Mouse (Mus musculus): ENCODE data around the gene Flii. TPM values are rescaled to one million over a fixed set of nuclear protein-coding genes. Genes with fewer than 3 reads are reported as not detected.

Gene Flii
- total and polyA plus RNA-seq, 3 experiments: 49.5 to 112 (median 88.6) TPM

DNA sequence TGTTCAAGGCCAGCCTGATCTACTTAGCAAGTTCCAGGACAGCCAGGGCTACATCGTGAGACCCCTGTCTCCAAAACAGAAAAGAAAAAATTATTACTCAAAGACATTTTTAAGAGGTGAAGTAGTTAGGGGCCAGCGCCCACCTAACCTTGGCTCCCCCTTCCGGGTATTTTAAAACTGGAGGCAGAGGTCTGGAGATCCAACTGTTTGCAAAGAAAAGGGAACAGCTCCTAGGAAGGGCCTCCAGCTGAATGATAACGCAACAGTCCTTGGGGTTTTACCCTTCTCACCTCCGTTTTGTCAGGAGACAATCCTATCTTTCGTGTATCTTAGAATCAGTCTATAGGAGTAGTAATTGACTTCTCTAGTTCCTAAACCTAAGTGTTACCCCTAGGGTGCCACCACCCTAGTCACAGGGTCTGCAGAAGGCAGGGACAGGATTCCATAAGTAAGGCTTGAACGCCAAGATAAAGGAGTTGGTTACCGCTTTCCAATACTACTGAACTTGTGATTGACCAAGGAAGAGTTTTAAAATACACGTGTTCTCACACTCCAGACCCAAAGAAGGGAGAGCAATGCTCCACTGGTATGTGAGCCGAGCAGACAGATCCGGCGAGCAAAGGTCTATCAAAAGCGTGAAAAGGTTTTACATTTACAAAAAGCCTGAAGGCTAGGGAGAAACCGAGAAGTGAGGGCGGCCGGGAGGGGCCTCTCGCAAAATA lies 49.2 kb upstream of the Flii start:
- H3K27ac ChIP-seq (ENCODE audit: insufficient read depth, low read depth): peak overlapping the region; percentile 90
- dilution Hi-C loops (cut with MboI; ENCODE audit: extremely low pct_ligation_motif_present, extremely low pct_unique_long_range_greater_than_20kb, low sequenced_read_pairs) (no loop called here), in situ Hi-C loops (cut with MboI; ENCODE audit: low pct_ligation_motif_present, low pct_unique_long_range_greater_than_20kb, low sequenced_read_pairs) (loop anchor here (5.0 kb wide), 2 partner anchors 36 to 96 kb away; partner anchors contain the start of gene Shmt1)
- H3K36me3 ChIP-seq (replicated peaks in 1 of 2; ENCODE audit: control insufficient read depth in 1 of 2, insufficient read depth in 1 of 2, low read length in 1 of 2): peaks cover 20 to 30% of the 10 kb centered on the region in 2 experiments
- no peak for DNase-seq (ENCODE audit: extremely low read depth)
- peak overlapping the region; percentile 78 to 98 (median 79) for H3K4me3 ChIP-seq (replicated peaks in 1 of 3; ENCODE audit: low read depth in 2 of 3, low read length in 2 of 3, poor library complexity in 1 of 3)
- no peaks in the 10 kb centered on the region for H3K9me3 ChIP-seq (replicated peaks; ENCODE audit: low read length)
- TF ChIP-seq SMC3 (IDR thresholded peaks at IDR 0.05; ENCODE audit: low read depth, low read length) (no peak), CTCF (conservative IDR thresholded peaks at IDR 0.05 in 1 of 2, IDR thresholded peaks at IDR 0.05 in 1 of 2; ENCODE audit: low read depth in 2 of 2, low read length in 2 of 2) (peak in 1 of 2 experiments; percentile 13; a peak in 2 of 4 replicates), ZNF384 (IDR thresholded peaks at IDR 0.05; ENCODE audit: low read depth, low read length) (no peak), JUN (IDR thresholded peaks at IDR 0.05; ENCODE audit: insufficient read depth, low read depth, low read length) (no peak), USF2 (conservative IDR thresholded peaks at IDR 0.05; ENCODE audit: low read depth, low read length) (no peak), RAD21 (IDR thresholded peaks at IDR 0.05; ENCODE audit: low read depth, low read length) (no peak), TCF12 (IDR thresholded peaks at IDR 0.05; ENCODE audit: low read depth, low read length) (no peak; the same call in 1 of the 2 replicates), ZC3H11A (IDR thresholded peaks at IDR 0.05; ENCODE audit: low read depth, low read length) (no peak), JUND (conservative IDR thresholded peaks at IDR 0.05; ENCODE audit: low read depth, low read length) (no peak), NELFE (IDR thresholded peaks at IDR 0.05; ENCODE audit: low read depth, low read length) (no peak), MAFK (IDR thresholded peaks at IDR 0.05; ENCODE audit: insufficient replicate concordance, low read length) (no peak), IRF4 (IDR thresholded peaks at IDR 0.05; ENCODE audit: low read depth, low read length) (0 out of 2 replicates have a peak, but pooled peaks have one; percentile 37), GABPA (IDR thresholded peaks at IDR 0.05; ENCODE audit: insufficient replicate concordance, low read depth, low read length) (no peak), MAX (IDR thresholded peaks at IDR 0.05; ENCODE audit: low read length) (peak; percentile 23; the same call in 1 of the 2 replicates), POLR2A (IDR thresholded peaks at IDR 0.05; ENCODE audit: low read depth, low read length) (no peak), CHD2 (IDR thresholded peaks at IDR 0.05; ENCODE audit: low read length) (0 out of 2 replicates have a peak, but pooled peaks have one; percentile 20), NRF1 (IDR thresholded peaks at IDR 0.05; ENCODE audit: low read depth, low read length) (no peak), ETS1 (conservative IDR thresholded peaks at IDR 0.05; ENCODE audit: low read depth, low read length) (0 out of 2 replicates have a peak, but pooled peaks have one; percentile 6), UBTF (IDR thresholded peaks at IDR 0.05; ENCODE audit: low read depth, low read length) (no peak), ZMIZ1 (IDR thresholded peaks at IDR 0.05; ENCODE audit: low read depth, low read length) (0 out of 2 replicates have a peak, but pooled peaks have one; percentile 2), KAT2A (IDR thresholded peaks at IDR 0.05; ENCODE audit: insufficient replicate concordance, low read length) (no peak), TBP (conservative IDR thresholded peaks at IDR 0.05; ENCODE audit: low read depth, low read length) (peak; percentile 9; the same call in 1 of the 2 replicates), MYC (IDR thresholded peaks at IDR 0.05; ENCODE audit: low read depth, low read length) (no peak), USF1 (IDR thresholded peaks at IDR 0.05; ENCODE audit: low read depth, low read length) (no peak), BHLHE40 (IDR thresholded peaks at IDR 0.05; ENCODE audit: low read depth, low read length) (no peak; the same call in 1 of the 2 replicates), MXI1 (IDR thresholded peaks at IDR 0.05; ENCODE audit: low read depth, low read length) (no peak; the same call in 1 of the 2 replicates), PAX5 (IDR thresholded peaks at IDR 0.05; ENCODE audit: low read length) (no peak), CHD1 (IDR thresholded peaks at IDR 0.05; ENCODE audit: low read depth, low read length) (peak; percentile 94), ELF1 (IDR thresholded peaks at IDR 0.05; ENCODE audit: low read depth, low read length) (0 out of 2 replicates have a peak, but pooled peaks have one; percentile 50), RCOR1 (conservative IDR thresholded peaks at IDR 0.05; ENCODE audit: low read depth, low read length) (peak; percentile 60; the same call in 1 of the 2 replicates), E2F4 (IDR thresholded peaks at IDR 0.05; ENCODE audit: insufficient replicate concordance, low read depth, low read length) (no peak), SIN3A (IDR thresholded peaks at IDR 0.05; ENCODE audit: low read length) (peak; percentile 84), MEF2A (IDR thresholded peaks at IDR 0.05; ENCODE audit: borderline replicate concordance, low read depth, low read length) (peak; percentile 18; the same call in 1 of the 2 replicates), EP300 (IDR thresholded peaks at IDR 0.05; ENCODE audit: low read length) (peak; percentile 61; the same call in 1 of the 2 replicates), POLR2AphosphoS2 (IDR thresholded peaks at IDR 0.05; ENCODE audit: low read depth, low read length) (no peak; the same call in 1 of the 2 replicates), HCFC1 (IDR thresholded peaks at IDR 0.05; ENCODE audit: low read depth, low read length) (no peak), MAZ (IDR thresholded peaks at IDR 0.05; ENCODE audit: low read depth, low read length) (peak; percentile 9; the same call in 1 of the 2 replicates), ZKSCAN1 (IDR thresholded peaks at IDR 0.05; ENCODE audit: borderline replicate concordance, low read depth, low read length) (no peak)
- H3K9ac ChIP-seq (ENCODE audit: insufficient read depth, low read depth): peak overlapping the region; percentile 89
- peaks cover 6 to 63% of the 10 kb centered on the region in 2 experiments for H3K4me1 ChIP-seq (ENCODE audit: control insufficient read depth in 1 of 2, insufficient read depth in 2 of 2)
- peak overlapping the region; percentile 90 for H3K4me2 ChIP-seq (ENCODE audit: insufficient read depth, low read depth, poor library complexity, severe bottlenecking)
- no peaks in the 10 kb centered on the region for H3K27me3 ChIP-seq (replicated peaks)
- peaks cover 87% of the 10 kb centered on the region for H3K79me2 ChIP-seq (replicated peaks; ENCODE audit: control insufficient read depth, extremely low read depth, insufficient read depth, poor library complexity, severe bottlenecking)
